Mouse (Mus musculus) urinary bladder, postnatal 4 days (tissue): ENCODE results near the gene Lmtk2.

Source experiments
- DNase-seq, 2 experiments: peaks; one replicate each; pipeline ENCODE4 v3.0.0; 2021 to 2022; ENCODE audit warnings: low spot score in 2 of 2

The Lmtk2 gene

DNA sequence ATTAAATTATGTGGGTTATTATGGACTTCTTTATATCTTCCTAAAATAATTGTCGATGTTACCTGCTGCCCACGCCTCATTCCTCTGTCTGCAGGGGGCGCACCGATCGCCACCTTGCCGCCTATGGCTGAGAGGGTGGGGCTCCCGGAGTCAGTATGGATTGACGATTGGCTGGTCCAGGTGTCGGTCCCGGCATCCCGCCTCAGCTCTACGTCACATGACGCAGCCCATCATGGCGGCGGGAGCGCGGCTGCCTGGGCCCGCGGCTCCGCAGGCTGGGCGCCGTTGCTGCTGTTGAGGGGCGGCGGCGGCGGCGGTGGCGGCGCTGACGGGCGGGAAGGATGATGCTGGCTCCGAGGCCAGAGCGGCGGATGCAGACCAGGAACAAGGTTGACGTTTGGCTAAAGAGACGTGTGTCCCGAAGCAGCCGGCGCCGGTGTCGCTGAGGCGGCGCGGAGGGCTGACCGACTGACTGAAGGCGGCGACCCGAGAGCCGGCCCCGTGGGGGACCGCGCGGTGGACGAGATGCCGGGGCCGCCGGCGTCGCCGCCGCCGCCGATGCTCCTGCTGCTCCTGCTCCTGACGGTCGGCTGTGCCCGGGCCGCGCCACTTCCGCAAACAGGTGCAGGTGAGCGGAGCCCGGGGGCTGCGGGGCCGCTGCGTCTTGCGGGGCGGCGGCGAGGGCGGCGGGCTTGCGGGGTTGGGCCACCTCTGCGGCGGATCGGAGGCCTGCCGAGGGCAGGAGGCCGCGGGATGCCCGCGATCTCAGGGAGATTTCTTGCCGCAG is at the start of gene Lmtk2:
Lmtk2 (plus strand) TSS at position 288 of the 787 bp plus-strand sequence.
- peak; percentile 94 to 97 for DNase-seq

DNA sequence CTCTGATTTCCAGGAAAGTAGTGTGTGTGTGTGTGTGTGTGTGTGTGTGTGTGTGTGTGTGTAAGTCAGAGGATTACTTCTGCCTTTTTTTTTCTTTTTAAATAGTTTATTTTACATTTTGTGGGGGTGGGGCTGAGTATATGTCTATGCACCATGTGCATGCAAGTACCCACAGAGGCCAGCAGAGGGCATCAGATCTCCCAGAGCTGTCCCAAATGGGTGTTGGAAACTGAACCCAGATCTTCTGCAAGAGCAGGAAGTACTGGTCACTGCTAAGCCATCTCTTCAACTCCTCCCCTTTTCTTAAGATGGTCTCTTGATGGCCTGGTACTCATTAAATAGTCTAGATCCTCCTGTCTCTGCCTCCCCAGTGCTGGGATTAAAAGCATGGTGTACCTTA is 49.0 kb upstream of the Lmtk2 start:
- no peak for DNase-seq

DNA sequence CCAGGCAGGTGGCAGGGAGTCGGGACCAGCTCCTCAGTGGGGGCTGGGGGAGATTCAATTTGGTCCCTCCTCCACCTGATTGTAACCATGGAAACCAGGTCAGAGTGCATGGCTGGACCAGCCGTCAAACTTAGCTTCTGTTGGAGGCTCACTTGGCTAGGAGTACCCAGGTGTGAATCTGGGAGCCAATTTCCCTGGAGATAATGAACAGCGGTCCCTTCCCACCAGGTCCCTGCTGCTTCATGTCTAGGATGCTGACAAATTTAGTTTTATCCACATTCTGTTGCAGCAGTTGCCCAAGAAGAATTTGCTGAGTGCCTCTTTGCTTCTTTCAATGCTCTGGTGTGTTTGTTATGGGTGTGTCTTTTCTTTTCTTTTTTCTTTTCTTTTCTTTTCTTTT is 46.8 kb upstream of the Lmtk2 start:
- no peak for DNase-seq

DNA sequence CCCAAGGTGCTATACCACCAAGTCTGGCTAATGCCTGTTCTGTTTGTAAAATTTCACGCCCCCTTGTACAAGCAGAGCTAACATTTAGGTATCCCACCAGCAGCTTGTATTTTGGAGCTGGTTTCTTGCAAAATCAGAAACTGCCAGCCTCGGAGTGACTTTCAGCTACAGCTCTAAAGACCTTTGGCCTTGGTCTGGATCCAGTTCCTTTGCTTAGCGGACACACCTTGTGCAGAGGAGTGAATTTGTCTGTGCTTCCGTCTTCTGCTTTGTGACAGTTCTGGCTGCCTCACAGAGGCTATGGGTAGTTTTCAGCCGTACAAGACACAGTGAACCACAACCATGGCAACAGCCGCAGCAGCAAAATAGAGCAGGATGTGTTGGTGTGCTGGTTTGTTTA is 45.9 kb upstream of the Lmtk2 start:
- DNase-seq: no peak

DNA sequence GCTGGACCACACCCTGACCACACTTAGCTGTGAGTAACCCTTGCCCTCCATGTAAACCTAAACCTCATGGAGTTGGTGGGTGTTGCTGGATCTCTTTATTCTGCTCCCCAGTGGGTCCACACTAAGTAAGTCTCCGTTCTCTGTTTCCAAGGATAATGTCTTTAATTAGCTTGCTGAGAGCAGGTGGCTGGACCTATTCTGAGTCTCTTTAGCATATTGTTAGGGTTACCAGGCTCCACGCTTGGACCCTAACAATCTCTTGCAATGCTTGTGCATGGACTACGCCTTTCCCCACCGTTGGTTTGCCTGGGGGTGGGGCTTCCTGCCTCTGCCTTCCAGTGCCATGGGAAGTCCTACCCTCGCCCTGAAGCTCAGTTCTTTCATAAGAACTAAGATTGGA is 36.1 kb upstream of the Lmtk2 start:
- no peak for DNase-seq

DNA sequence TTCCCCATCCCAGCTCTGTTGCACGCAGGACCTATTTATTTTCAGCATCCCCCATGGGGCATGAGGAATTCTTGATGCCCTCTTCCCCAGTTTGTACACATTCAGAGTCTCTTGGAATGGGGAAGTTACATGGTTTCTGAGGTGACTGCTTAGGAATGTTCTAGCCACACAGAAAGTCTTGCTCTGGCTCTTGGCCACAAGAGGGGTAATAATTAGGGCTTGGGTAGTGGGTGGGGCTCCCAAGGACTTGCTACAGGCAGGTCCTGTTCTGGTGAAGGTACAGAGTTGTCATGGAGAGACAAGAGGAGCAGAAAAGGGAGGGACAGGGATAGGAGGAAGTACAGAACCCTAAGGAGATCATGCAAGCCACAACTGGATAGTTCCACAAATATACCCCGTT is 34.2 kb upstream of the Lmtk2 start:
- no peak for DNase-seq

DNA sequence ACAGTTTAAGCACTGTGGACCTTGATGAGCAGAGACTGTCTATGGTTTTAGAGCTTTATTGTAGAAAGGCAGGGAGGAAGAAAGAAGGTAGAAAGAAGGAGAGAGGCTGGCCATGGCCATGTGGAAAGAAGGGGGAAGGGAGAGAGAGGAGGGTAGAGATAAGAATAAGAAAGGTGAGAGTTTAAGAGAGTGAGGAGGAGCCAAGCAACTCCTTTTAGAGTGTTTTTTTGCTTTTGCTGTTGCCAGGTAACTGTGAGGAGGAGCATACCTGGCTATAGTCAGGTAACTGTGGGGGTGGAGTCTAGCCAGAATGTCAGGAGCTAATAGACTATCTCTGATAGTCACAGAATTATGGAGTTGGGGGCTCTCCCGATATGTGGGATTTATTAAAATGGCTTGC is 30.2 kb upstream of the Lmtk2 start:
- DNase-seq: no peak

DNA sequence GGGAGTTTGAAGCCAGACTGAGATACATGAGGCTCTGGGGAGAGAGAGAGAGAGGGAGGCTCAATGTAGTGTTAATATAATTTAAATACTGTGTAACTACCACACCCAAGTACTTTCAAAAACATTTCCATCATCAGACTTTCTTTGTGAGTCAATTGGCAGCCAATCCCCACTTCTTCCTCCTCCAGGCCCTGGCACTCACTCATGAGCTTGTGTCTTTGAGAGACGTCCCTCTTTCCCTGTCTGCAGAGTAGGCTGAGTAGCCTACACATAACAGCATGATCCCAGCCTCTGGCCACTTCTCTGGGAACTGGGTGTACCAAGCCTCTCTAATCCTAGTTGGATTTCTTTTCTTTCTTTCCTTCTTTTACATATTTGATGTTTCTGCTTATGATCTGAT is 29.0 kb upstream of the Lmtk2 start:
- DNase-seq: no peak

DNA sequence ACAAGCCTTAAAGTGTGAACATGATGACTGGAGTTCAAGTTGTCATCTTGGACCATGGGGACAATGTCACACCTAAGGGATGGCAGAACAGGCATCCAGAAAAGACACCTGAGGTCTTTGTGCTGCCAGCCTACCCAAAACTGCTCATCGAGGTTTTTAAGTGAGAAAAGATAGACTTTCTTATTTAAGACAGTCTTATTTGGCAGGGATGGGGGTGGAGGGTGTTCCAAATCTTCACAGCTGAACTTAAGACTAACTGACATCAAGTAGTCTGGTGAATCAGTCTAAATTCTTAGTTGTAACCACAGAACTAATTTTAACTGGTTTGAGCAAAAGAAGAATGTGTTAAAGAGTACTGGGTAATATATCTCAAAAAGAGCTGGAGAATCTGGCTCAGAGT is 22.7 kb upstream of the Lmtk2 start:
- DNase-seq: no peak

DNA sequence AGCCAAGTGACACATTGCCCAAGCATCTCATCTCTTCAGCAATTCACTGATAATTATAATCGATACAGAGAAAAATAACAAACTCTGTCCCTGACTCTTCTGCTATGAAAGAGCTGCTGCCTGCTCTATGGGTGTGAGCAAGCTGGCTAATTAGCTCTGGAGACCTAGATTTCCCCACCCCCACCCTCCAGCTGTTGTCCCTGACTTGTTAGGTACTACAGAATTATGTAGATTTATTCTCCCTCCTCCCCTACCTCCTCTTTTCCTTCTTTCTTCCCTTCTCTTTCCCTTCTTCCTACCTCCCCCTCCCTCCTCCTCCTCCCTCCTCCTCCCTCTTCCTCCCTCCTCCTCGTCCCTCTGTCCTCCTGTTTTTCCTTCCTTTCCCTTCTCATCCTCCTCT is 19.4 kb upstream of the Lmtk2 start:
- no peak for DNase-seq

DNA sequence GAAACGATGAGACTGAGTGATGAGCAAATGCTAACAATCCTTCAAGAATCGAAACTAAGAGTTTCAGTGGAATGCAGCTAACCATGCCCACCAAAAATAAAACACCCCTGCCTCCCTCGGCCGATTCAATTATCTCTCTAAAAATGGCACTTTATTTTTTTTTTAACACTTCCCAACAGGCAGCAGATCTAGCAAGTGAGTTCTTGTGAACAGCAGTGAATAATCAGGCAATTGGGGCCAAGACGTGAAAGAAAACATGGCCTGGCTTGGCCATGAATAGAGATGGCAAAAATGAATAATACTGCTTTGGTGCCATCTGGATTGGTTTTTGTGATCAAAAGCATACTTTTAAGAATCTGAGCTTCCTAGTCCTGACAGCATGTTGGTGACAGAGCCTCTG is 18.2 kb upstream of the Lmtk2 start:
- no peak for DNase-seq

DNA sequence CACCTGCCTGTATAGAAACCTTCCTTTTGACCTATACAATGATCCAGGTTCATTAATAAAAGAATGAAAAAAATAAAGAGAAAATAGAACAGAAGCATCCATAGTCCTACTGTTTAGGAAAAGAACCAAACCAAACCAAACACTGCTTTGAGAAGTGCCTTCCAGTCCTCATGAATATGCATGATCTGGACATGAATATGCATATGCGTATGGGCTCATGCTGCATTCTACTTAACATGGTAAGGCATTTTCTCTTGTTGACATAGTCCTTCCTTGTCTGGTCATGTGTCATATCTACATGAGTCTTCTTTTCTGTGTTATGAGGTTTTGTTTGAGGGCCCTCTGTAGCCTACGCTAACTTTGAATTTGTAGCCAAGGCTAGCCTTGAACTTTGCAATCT is 16.7 kb upstream of the Lmtk2 start:
- DNase-seq: no peak

DNA sequence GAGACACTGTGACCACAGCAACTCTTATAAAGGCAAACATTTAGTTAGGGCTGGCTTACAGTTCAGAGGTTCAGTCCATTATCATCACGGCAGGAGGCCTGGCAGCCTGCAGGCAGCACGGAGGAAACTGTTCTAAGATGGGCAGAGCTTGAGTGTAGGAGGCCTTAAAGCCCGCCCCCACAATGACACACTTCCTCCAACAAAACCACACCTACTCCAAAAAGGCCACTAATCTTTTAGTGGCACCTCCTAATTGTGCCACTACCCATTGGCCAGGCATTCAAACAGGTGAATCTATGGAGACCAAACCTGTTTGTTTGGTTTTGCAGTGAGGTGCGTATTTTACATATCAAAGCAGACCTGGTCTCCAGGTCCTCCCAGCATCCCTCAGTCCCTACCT is 16.0 kb upstream of the Lmtk2 start:
- DNase-seq: no peak

DNA sequence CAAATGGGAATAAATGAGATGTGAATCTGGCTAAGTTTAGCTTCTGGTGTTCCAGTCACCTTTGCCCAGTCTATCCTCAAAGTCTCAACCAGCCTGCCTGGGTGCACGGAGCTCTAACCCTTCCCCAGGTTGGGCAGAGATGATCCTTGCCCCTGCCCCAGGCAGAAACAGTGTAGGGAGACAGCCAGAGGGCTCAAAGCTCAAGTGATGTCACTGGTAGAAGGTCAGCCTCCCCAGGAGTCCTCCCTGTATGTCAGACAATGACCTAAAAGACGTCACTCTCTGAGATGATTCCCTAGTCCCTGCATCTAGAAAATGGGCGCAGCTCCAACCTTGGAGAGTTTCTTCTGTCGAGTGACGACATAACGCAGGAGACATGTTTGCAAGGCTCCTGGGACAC is 14.5 kb upstream of the Lmtk2 start:
- no peak for DNase-seq

DNA sequence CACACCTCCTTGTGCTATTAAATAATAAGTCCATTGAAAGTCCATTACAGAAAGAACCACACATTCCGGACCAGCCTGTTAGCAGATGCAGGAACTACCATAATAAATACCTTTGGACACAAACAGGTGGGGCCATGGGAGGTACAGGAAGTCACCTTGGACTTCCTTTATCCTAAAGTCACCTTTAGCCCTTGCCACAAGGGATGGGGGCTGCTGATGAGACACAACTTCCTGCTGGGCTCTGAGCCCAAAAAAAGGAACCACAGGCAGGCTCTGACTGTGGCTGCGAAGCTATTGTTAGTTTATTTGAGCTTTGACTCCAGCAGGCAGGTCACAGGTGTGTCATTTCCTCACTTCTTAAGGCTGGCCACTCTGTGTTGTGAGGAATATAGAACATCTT is 13.7 kb upstream of the Lmtk2 start:
- DNase-seq: no peak

DNA sequence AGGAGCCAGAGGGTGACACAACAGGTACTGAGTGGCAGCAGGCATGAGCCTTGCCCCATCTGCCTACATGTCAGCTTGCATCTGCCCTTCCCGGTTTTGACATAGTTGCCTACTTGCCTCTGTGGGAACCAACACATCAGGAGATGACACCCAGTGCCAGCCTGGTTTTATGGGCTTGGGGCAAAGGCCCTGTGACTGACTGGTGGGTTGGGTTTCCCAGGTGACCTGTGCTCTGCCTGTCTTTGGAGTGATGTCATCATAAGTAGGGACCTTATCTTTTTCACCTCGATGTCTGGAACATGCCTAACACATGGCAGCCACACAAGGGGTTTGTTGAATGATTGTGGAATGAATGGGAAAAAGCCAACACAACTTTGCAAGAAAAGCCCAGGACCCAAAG is 11.9 kb upstream of the Lmtk2 start:
- DNase-seq: no peak

DNA sequence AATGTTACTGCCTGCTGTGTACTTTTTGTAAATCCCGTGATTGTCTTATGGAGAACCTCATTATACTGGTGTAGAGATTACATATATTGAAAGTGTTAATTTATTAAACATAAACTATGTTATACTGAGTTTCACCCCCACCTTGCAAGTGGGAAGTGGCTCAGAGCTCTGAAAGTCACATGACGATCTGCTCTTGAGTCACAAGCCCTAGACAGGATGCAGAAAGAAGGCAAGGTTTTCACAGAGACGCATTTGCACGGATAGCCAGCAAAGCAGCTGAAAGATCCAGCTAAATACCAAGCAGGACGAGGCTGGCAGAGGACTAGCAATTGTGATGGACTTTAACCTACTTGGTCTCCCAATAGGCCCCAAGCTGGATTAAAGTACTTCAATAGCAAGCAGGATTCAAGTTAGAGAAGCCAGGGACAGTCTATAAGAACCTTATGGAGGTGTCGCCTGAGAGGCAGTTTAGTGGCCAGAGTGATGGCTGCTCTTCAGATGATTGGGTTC is 4.7 kb upstream of the Lmtk2 start:
- DNase-seq: no peak

DNA sequence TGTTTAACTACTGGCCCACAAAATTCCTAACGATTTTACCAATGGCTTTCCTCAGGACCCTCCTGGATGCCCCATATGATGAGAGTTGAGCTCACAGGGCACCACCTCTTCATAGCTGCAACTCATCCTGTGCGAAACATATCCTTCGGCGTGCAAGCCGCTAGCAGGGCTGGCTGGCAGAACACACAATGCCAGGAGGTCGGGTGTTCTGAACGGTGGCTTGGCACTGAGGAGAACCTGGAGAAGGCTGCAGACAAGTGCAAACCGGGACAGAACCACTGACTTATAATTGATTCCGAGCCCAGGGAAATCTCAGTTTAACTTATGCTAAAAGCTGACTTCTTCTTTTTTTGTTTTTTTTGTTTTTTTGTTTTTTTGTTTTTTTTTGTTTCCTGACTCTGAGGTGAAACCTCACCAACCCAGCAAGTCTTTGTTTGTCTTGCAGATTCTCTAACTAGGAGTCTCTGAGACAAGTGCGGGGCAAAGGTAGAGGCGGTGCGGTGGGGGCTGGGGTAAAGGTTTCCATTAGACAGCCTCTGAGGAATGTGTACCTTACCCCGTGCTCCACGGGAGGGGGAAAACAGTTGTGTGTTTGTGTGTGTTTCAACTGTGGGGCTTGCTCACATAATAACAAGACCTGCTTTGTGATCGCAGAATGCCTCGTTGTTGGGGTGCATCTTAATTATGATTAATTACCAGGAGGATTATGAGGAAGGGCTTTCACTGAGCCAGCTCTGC is 2.2 kb upstream of the Lmtk2 start:
- DNase-seq: no peak

DNA sequence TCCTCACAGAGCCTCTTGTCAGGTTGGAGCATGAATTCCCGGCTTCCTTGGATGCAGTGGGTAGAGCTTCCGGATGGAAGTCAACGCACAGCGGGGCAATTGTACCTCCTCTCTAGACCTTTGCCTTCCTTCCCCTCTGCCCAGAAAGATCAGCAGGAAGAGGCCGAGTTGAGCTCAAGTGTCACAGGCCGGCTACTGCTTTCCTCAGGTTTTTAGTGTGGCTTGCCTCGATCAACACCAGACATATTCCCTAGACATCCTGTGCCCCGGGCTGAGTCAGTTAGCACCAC is 1.7 kb upstream of the Lmtk2 start:
- DNase-seq: no peak

DNA sequence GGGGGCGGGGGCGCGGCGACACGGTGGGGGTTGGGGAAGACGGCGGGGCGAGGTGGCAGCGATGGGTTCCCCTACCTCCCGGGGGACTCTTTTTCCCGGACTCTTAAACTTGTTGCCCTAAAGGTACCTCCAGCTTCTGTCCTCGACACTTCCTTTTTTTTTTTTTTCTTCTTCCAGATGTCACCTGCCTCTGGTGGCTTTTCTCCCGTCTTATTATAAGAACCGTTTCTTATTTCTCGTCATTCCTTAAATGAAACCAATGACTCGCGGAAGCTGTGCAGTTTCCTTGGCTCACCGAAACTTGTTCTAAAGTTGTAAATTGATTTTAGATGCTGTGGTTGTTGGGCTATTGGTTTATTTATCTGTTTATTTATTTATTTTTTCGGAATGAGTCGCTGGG is 712 bp downstream of the Lmtk2 start:
- no peak for DNase-seq

DNA sequence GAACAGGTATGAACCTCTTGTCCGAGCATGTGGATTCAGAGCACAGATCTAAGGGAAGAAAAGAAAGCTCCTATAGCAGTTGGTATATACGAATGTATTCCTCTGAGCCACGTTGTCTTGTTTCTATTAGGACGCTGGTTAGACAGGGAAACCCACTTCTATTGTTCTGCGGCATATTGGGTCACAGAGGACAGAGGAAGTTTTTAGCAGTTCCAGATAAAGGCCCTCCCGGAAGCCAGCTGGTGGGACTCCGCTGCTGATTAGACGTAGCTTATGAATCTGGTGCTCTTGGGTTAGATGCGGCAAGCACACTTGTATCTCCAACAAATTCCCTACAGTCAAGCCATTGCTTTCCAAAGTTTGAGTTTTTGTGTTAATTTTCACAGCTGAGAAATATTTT is 4.8 kb downstream of the Lmtk2 start:
- no peak for DNase-seq

DNA sequence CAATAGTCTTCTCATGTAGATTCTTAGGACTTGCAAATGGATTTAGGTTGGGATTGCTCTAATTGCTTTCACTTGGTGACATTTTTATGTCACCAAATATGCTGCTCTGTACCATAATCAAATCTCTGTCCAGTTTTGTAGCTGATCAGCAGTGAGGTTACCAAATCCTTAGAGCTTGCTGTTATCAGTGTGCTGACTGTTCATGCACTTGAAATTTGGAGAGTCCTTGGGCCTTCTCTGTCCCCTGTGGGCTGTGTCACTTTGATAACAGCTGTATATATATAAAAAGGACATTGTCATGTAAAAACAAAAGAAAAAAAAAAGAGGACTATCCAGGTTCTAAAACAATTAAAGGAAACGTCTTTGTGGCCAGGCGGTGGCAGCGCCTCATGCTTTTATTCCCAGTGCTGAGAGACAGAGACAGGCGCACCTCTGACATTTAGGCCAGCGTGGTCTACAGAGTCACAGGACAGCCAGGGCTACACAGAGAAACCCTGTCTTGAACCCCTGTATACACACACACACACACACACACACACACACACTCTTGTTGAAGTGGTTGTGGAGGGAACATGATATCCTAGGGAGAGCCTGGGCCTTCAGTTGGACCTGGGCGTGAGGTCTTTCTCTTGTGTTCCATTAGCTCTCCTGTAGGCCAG is 5.4 kb downstream of the Lmtk2 start:
- no peak for DNase-seq

DNA sequence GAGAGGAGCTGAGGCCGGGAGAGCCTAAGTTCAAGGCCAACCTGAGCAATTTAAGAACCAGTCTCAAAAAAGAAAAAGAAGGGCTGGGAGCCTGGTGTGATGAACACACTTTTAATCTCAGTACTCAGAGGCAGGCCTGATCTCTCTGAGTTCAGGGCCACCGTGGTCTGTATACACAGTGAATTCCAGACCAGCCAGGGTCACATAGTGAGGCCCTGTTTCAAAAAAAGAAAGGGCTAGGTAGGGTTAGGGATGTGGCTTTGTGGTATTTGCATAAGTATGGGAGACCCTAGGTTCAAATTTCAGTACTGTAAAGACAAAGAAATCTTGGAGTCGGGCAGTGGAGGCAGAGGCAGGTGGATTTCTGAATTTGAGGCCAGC is 5.9 kb downstream of the Lmtk2 start:
- no peak for DNase-seq
